Mouse (Mus musculus) heart, postnatal 36 days (tissue): ENCODE measurements around the gene Ccdc190. TPM values are rescaled to one million over a fixed set of nuclear protein-coding genes. Genes with fewer than 3 reads are reported as not detected.

Experiments
- total RNA-seq, 2 experiments: library from RNA; stranded (reverse); gene quantifications; 2 replicates each; pipeline ENCODE4 v1.2.3; 2021

Gene Ccdc190
- total RNA-seq, 2 experiments from 2014 or later: not detected

Other genes starting within 250 kb of the Ccdc190 start
- 10 to 100 TPM; 13.4 to 18.3 TPM for gene Rgs4, start 181.0 kb upstream of the Ccdc190 start, total RNA-seq
- gene Hsd17b7, start 40.6 kb downstream of the Ccdc190 start, total RNA-seq: 10 to 100 TPM; 14.2 to 15.3 TPM
- 10 to 100 TPM; 21.0 to 24.2 TPM for gene Ddr2, start 182.1 kb downstream of the Ccdc190 start, total RNA-seq
- gene Uap1, start 246.3 kb downstream of the Ccdc190 start, total RNA-seq: 10 to 100 TPM; 52.6 to 65.2 TPM